Mouse (Mus musculus): ENCODE data around the gene Gm11213. TPM values are rescaled to one million over a fixed set of nuclear protein-coding genes. Genes with fewer than 3 reads are reported as not detected.

The Gm11213 gene
- polyA plus RNA-seq, 1 experiment from 2014 or later, result not detected

DNA sequence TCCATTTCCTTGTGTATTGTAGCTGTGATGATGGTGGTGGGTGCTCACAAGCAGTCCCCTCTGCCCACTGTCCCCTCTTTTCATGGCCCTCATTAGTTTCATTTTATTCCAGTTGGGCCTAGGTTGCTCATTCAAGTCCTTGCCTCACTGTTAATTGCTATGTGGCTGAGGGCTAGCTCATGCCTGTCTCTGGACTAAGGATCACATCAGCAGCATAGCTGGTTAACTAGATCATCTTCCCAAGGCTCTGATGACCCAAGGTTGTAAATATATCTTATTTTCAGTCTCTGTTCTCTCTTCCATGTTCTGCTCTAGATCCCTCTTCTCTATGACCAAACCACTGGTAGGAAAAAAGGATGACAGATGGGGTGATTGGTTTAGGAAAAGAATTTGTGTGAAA, 3.8 kb downstream of the Gm11213 start:
- ATAC-seq (ENCODE audit: low read depth), result no peak
- Histone ChIP-seq H3K4me2 (no peak overlapping the region), H3K9ac (no peak overlapping the region)

DNA sequence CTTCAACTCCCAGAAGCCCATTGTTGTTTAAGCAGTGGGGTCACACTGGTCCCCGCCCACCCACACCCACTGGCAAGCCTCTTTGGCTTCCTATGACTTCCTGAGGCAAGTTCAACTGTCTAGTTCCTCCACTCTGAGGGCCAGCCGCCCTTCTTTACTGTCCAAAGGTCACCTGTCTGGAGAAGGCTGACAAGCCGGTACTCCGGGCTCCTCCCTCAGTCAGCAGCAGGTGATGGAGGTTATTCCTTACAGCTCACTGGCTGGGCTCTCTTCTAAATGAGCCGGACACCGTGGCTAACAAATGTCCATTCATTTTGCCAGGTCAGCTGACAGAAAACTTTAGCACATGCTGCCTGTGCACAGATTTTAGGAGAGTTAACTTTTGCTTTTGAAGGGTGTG, 4.3 kb downstream of the Gm11213 start:
- H3K27ac ChIP-seq (replicated peaks), result no peak overlapping the region
- no peaks in the 10 kb centered on the region for H3K9me3 ChIP-seq
- no peaks in the 10 kb centered on the region for H3K36me3 ChIP-seq
- 84% methylated on average over 6 of the region's 6 CpGs for WGBS
- no peak overlapping the region for H3K4me3 ChIP-seq
- no peaks in the 10 kb centered on the region for H3K4me1 ChIP-seq (replicated peaks)
- H3K4me2 ChIP-seq, result no peak overlapping the region
- H3K9ac ChIP-seq, result no peak overlapping the region
- no peaks in the 10 kb centered on the region for H3K27me3 ChIP-seq
- no peak for ATAC-seq (ENCODE audit: low read depth)

More for the DNA sequence above, 3.8 kb downstream of the Gm11213 start:
- Histone ChIP-seq H3K9me3 (no peaks in the 10 kb centered on the region), H3K4me3 (no peak overlapping the region), H3K36me3 (no peaks in the 10 kb centered on the region), H3K27me3 (no peaks in the 10 kb centered on the region), H3K27ac (replicated peaks) (no peak overlapping the region), H3K4me1 (replicated peaks) (no peaks in the 10 kb centered on the region)

DNA sequence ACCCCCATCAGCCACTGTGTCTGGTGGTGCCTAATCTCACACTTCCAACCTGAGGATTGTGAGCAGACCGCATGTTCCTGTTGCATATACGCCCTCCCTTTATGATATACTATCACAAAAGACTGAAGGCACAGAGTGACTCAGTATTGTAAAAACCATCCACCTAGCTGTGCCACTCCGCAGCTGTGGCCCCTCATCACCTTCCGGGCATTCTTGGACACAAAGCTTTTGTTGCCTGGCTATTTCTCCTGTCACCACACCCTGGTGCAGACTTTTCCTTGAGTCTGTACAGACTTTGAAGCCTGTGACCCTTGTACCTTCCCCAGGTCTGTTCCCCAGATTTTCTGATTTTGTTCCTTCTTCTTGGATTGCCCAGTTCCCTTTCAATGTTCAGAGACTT, 9.1 kb downstream of the Gm11213 start:
- no peaks in the 10 kb centered on the region for H3K36me3 ChIP-seq
- 93% methylated on average over 4 of the region's 4 CpGs for WGBS
- H3K4me3 ChIP-seq, result no peak overlapping the region
- ATAC-seq (ENCODE audit: low read depth), result no peak
- no peaks in the 10 kb centered on the region for H3K9me3 ChIP-seq
- no peak overlapping the region for H3K9ac ChIP-seq
- H3K27ac ChIP-seq (replicated peaks), result no peak overlapping the region
- no peaks in the 10 kb centered on the region for H3K27me3 ChIP-seq
- H3K4me2 ChIP-seq, result no peak overlapping the region
- H3K4me1 ChIP-seq (replicated peaks), result no peaks in the 10 kb centered on the region

DNA sequence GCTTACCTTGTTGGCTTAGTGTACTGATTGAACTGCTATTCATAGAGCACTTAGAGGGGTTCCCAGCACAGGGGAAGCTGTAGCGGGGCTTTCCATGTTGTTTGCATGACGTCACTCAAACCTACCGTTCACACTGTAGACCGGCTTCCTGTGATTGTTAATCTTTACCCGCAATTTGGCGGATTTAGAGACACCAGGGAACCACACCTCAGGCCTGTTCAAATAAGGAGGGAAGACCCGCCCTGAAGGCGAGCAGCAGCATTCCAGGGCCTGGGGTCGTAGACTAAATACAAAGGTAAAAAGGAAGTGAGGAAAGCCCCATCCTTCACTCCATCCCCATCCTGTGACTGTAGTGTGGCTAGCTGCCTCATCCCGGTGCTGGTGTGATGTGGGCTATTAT, 9.8 kb downstream of the Gm11213 start:
- ATAC-seq (ENCODE audit: low read depth), result no peak
- H3K36me3 ChIP-seq, result no peaks in the 10 kb centered on the region
- no peaks in the 10 kb centered on the region for H3K9me3 ChIP-seq
- no peak overlapping the region for H3K9ac ChIP-seq
- H3K4me2 ChIP-seq, result no peak overlapping the region
- no peaks in the 10 kb centered on the region for H3K27me3 ChIP-seq
- no peak overlapping the region for H3K27ac ChIP-seq (replicated peaks)
- no peak overlapping the region for H3K4me3 ChIP-seq
- 78% methylated on average over 10 of the region's 10 CpGs for WGBS
- H3K4me1 ChIP-seq (replicated peaks), result no peaks in the 10 kb centered on the region

DNA sequence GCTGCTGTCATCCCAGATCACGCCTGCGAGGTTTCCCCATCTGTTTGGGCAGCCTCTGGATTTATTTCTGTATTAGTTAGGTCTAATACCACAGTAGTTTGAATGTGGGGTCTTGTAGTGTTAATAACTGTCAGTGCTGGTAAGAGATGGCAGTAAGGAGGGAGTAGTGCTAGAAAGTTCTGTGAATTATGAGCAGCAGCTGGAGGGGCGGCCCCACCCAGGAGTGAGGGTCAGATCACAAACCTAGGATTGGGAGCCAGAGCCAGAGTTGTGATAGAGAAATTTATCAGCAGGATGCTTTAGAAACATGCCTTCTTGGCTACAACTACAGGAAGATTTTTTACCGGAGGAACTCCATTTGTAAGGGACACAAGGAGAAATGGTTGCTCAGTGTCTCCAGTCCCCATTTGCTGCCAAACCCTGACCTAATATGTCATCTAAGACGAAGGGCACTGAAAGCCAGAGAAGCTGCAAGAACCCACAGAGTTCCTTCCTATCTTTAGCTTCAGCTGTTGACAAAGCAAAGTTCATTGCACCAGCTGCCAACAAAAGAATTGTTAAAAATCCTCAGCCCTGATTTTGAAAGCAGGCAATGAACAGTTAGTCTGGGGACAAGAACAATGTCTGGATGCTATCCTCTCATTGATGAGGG, 10.5 kb downstream of the Gm11213 start:
- Histone ChIP-seq H3K27ac (replicated peaks) (no peak overlapping the region), H3K4me2 (no peak overlapping the region), H3K9ac (no peak overlapping the region), H3K9me3 (no peaks in the 10 kb centered on the region), H3K36me3 (no peaks in the 10 kb centered on the region), H3K27me3 (no peaks in the 10 kb centered on the region), H3K4me3 (no peak overlapping the region), H3K4me1 (replicated peaks) (no peaks in the 10 kb centered on the region)
- WGBS, result 78% methylated on average over 5 of the region's 5 CpGs
- ATAC-seq (ENCODE audit: low read depth), result no peak

GRCm38 (mm10) chr4:63590538-63590937, 14.5 kb downstream of the Gm11213 start:
- H3K4me1 ChIP-seq (replicated peaks), result no peaks in the 10 kb centered on the region
- ATAC-seq (ENCODE audit: low read depth), result no peak
- no peak overlapping the region for H3K4me2 ChIP-seq
- no peak overlapping the region for H3K4me3 ChIP-seq
- H3K36me3 ChIP-seq, result no peaks in the 10 kb centered on the region
- H3K9me3 ChIP-seq, result no peaks in the 10 kb centered on the region
- no peaks in the 10 kb centered on the region for H3K27me3 ChIP-seq
- H3K9ac ChIP-seq, result no peak overlapping the region
- WGBS, result 84% methylated on average over 4 of the region's 4 CpGs
- H3K27ac ChIP-seq (replicated peaks), result no peak overlapping the region

DNA sequence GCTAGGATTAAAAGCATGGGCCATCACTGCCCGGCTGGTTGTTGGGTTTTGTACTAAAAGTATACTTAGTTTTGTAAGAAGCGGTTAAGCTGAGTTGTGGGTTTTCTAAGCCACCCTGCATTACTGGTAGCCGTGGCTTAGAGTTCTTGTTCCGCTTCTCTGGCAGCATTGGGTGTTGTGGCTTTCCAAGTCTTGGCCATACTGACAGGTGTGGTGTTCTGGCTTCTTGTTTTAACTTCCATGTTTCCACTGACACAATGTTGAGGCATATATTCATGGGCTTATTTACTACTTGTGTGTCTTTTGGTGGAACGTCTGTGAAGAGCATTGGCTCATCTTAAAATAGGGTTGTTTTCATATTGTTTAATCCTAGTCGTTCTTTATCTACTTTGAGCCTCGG, 15.1 kb downstream of the Gm11213 start:
- no peak for ATAC-seq (ENCODE audit: low read depth)
- no peaks in the 10 kb centered on the region for H3K4me1 ChIP-seq (replicated peaks)
- H3K27ac ChIP-seq (replicated peaks), result no peak overlapping the region
- no peaks in the 10 kb centered on the region for H3K36me3 ChIP-seq
- H3K9ac ChIP-seq, result no peak overlapping the region
- 91% methylated on average over 7 of the region's 7 CpGs for WGBS
- no peaks in the 10 kb centered on the region for H3K9me3 ChIP-seq
- H3K4me3 ChIP-seq, result no peak overlapping the region
- H3K27me3 ChIP-seq, result no peaks in the 10 kb centered on the region
- H3K4me2 ChIP-seq, result no peak overlapping the region

GRCm38 (mm10) chr4:63586240-63586639, 18.8 kb downstream of the Gm11213 start:
- Histone ChIP-seq H3K27ac (replicated peaks) (no peak overlapping the region), H3K4me2 (no peak overlapping the region), H3K4me3 (no peak overlapping the region), H3K27me3 (no peaks in the 10 kb centered on the region), H3K9me3 (no peaks in the 10 kb centered on the region), H3K4me1 (replicated peaks) (0 out of 2 replicates have a peak, but pooled peaks cover 3% of the 10 kb centered on the region), H3K9ac (no peak overlapping the region), H3K36me3 (no peaks in the 10 kb centered on the region)
- 77% methylated on average over 2 of the region's 2 CpGs for WGBS
- no peak for ATAC-seq (ENCODE audit: low read depth)

GRCm38 (mm10) chr4:63585216-63585615, 19.8 kb downstream of the Gm11213 start:
- H3K27me3 ChIP-seq, result no peaks in the 10 kb centered on the region
- no peak overlapping the region for H3K9ac ChIP-seq
- H3K4me1 ChIP-seq (replicated peaks), result peaks cover 6% of the 10 kb centered on the region
- WGBS, result 88% methylated on average over 10 of the region's 10 CpGs
- no peaks in the 10 kb centered on the region for H3K36me3 ChIP-seq
- no peak overlapping the region for H3K27ac ChIP-seq (replicated peaks)
- ATAC-seq (ENCODE audit: low read depth), result no peak
- H3K4me3 ChIP-seq, result no peak overlapping the region
- H3K4me2 ChIP-seq, result no peak overlapping the region
- no peaks in the 10 kb centered on the region for H3K9me3 ChIP-seq

DNA sequence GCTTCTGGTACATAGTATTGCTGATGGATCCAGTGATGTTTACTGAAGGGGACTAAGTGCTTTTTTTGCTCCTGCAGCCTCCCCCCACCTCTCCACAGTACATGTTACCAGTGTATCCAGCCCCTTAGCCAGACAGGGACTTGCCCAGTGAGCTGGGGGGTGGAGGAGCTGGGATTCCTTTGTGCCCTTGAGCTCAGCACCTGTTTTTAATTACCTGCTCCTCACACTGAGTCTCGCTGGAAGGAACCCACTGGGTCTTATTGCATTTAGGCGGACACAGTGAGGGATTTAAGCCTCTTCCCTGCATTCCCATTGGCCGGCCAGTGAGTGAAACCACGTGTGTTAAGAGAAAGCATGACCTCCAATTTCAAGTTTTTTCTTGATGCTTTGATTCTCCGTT, 22.5 kb downstream of the Gm11213 start:
- no peaks in the 10 kb centered on the region for H3K9me3 ChIP-seq
- no peak overlapping the region for H3K27ac ChIP-seq (replicated peaks)
- WGBS, result 70% methylated on average over 5 of the region's 5 CpGs
- H3K36me3 ChIP-seq, result no peaks in the 10 kb centered on the region
- H3K4me3 ChIP-seq, result no peak overlapping the region
- no peak for ATAC-seq (ENCODE audit: low read depth)
- no peak overlapping the region for H3K4me2 ChIP-seq
- H3K9ac ChIP-seq, result no peak overlapping the region
- no peaks in the 10 kb centered on the region for H3K27me3 ChIP-seq
- peaks cover 12% of the 10 kb centered on the region for H3K4me1 ChIP-seq (replicated peaks)

- Histone ChIP-seq H3K27me3 (no peaks in the 10 kb centered on the region), H3K4me2 (no peak overlapping the region), H3K27ac (replicated peaks) (no peak overlapping the region), H3K9me3 (no peaks in the 10 kb centered on the region), H3K9ac (no peak overlapping the region), H3K36me3 (no peaks in the 10 kb centered on the region), H3K4me1 (replicated peaks) (peaks cover 12% of the 10 kb centered on the region), H3K4me3 (no peak overlapping the region)
- 33% methylated on average over 6 of the region's 6 CpGs for WGBS
- ATAC-seq (ENCODE audit: low read depth), result peak; percentile 78
These were observed 25.0 kb downstream of the Gm11213 start for GRCm38 (mm10) chr4:63580078-63580477.

- Histone ChIP-seq H3K4me2 (no peak overlapping the region), H3K27ac (replicated peaks) (no peak overlapping the region), H3K9me3 (no peaks in the 10 kb centered on the region), H3K9ac (no peak overlapping the region), H3K4me1 (replicated peaks) (peaks cover 12% of the 10 kb centered on the region), H3K4me3 (no peak overlapping the region), H3K27me3 (no peaks in the 10 kb centered on the region), H3K36me3 (no peaks in the 10 kb centered on the region)
- peak; percentile 27; the same call in 1 of the 2 replicates for ATAC-seq (ENCODE audit: low read depth)
- 82% methylated on average over 14 of the region's 14 CpGs for WGBS
These were observed 25.4 kb downstream of the Gm11213 start for GRCm38 (mm10) chr4:63579649-63580048.

DNA sequence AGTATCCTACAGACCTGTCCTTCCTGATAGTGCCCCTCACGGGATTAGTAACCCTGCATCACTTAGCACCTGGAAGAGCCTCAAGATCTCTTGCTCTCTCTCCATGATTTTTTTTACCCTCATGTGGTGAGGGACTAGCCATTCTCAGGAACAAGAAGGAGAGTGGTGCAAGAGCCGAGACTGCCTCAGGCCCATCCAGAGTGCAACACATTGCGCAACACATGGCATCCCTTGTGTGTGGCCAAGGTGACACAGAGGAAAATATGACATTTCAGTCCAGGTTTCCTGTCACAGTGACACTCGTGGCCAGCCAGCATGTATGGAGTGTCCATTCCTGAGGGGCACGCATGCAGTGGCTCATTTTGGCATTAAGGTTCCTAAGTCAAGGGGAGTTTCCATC, 32.4 kb downstream of the Gm11213 start:
- ATAC-seq (ENCODE audit: low read depth), result no peak
- no peak overlapping the region for H3K4me2 ChIP-seq
- H3K4me1 ChIP-seq (replicated peaks), result peaks cover 7% of the 10 kb centered on the region
- WGBS, result 94% methylated on average over 5 of the region's 5 CpGs
- H3K9ac ChIP-seq, result no peak overlapping the region
- no peak overlapping the region for H3K27ac ChIP-seq (replicated peaks)
- no peaks in the 10 kb centered on the region for H3K9me3 ChIP-seq
- H3K4me3 ChIP-seq, result no peak overlapping the region
- H3K27me3 ChIP-seq, result no peaks in the 10 kb centered on the region
- no peaks in the 10 kb centered on the region for H3K36me3 ChIP-seq

Measured in neural tube, embryonic 13.5 days (tissue).